Mouse (Mus musculus): Measurements from ENCODE around the gene Togaram2. TPM values are rescaled to one million over a fixed set of nuclear protein-coding genes. Genes with fewer than 3 reads are reported as not detected.
A peak's percentile ranks its signal among the peaks of the same experiment; 100 is the strongest.

Togaram2 gene
- polyA plus RNA-seq, 1 experiment from 2014 or later, result not detected

DNA sequence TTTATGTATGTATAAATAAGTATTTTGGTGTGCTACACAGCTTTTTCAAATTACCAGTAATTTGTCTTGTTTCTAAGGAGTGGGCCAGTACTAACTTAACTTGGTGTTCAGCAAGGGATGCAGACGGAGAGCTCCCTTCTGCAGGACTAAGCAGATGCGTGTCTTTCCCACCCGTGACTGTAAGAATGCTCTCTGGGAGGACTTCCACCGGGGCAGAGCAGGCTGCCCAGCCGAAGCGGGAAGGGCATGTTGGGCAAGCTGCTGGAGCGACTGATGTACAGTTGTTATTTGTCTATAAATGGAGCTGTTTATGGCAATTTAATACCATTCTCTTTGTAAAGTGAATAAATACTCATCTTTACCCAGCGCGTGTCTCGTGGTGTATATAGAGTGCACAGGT lies 14.4 kb upstream of the Togaram2 start:
- Histone ChIP-seq H3K4me2 (no peak overlapping the region), H3K27me3 (no peaks in the 10 kb centered on the region), H3K9ac (replicated peaks) (no peak overlapping the region), H3K9me3 (no peaks in the 10 kb centered on the region), H3K4me3 (replicated peaks) (no peak overlapping the region), H3K27ac (no peak overlapping the region), H3K36me3 (peaks cover 44% of the 10 kb centered on the region), H3K4me1 (replicated peaks) (0 out of 2 replicates have a peak, but pooled peaks cover 5% of the 10 kb centered on the region)
- WGBS, result 90% methylated on average over 10 of the region's 10 CpGs
- no peak for ATAC-seq (ENCODE audit: insufficient number of reproducible peaks, insufficient read depth, low FRiP score, low TSS enrichment, low read depth)

- Histone ChIP-seq H3K4me1 (replicated peaks) (0 out of 2 replicates have a peak, but pooled peaks cover 5% of the 10 kb centered on the region), H3K4me3 (replicated peaks) (no peak overlapping the region), H3K9me3 (no peaks in the 10 kb centered on the region), H3K9ac (replicated peaks) (no peak overlapping the region), H3K27me3 (no peaks in the 10 kb centered on the region), H3K27ac (no peak overlapping the region), H3K36me3 (peaks cover 33% of the 10 kb centered on the region), H3K4me2 (no peak overlapping the region)
- no peak for ATAC-seq (ENCODE audit: insufficient number of reproducible peaks, insufficient read depth, low FRiP score, low TSS enrichment, low read depth)
- WGBS, result 61% methylated on average over 1 of the region's 1 CpGs
Observed at GRCm38 (mm10) chr17:71660390-71660789, 12.7 kb upstream of the Togaram2 start.

GRCm38 (mm10) chr17:71662751-71663250 lies 10.3 kb upstream of the Togaram2 start:
- 10% methylated on average over 21 of the region's 21 CpGs for WGBS
- peak overlapping the region; percentile 37 for H3K4me3 ChIP-seq (replicated peaks)
- no peaks in the 10 kb centered on the region for H3K27me3 ChIP-seq
- H3K4me2 ChIP-seq, result peak overlapping the region; percentile 69
- H3K9me3 ChIP-seq, result no peaks in the 10 kb centered on the region
- no peak overlapping the region; the same call in 1 of the 2 replicates for H3K9ac ChIP-seq (replicated peaks)
- H3K36me3 ChIP-seq, result peaks cover 11% of the 10 kb centered on the region
- peak; percentile 50; the same call in 1 of the 2 replicates for ATAC-seq (ENCODE audit: insufficient number of reproducible peaks, insufficient read depth, low FRiP score, low TSS enrichment, low read depth)
- 0 out of 2 replicates have a peak, but pooled peaks cover 5% of the 10 kb centered on the region for H3K4me1 ChIP-seq (replicated peaks)
- H3K27ac ChIP-seq, result no peak overlapping the region

DNA sequence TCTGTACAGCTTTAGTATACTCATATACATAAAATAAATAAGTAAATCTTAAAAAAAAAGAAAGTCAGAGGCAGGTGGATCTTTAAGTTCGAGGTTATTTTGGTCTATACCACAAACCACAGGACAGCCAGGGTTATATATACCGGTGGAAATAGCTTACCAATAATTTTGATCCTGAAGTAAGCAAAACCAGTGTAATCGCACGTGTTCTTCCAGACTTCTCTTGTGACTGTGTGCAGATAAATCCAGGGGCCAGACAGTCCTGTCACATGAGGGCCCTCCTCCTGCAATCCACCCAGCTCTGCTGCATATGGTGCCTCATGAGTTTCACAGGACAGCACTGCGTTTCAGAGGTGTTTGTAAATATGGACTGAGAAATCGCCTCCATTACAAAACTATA lies 9.6 kb upstream of the Togaram2 start:
- H3K27me3 ChIP-seq, result no peaks in the 10 kb centered on the region
- H3K4me1 ChIP-seq (replicated peaks), result 0 out of 2 replicates have a peak, but pooled peaks cover 5% of the 10 kb centered on the region
- no peak overlapping the region for H3K9ac ChIP-seq (replicated peaks)
- H3K4me2 ChIP-seq, result no peak overlapping the region
- peaks cover under 1% of the 10 kb centered on the region; the same call in 1 of the 2 replicates for H3K9me3 ChIP-seq
- no peak overlapping the region for H3K4me3 ChIP-seq (replicated peaks)
- ATAC-seq (ENCODE audit: insufficient number of reproducible peaks, insufficient read depth, low FRiP score, low TSS enrichment, low read depth), result no peak
- H3K36me3 ChIP-seq, result peaks cover 6% of the 10 kb centered on the region
- 82% methylated on average over 6 of the region's 6 CpGs for WGBS
- no peak overlapping the region for H3K27ac ChIP-seq

- H3K9me3 ChIP-seq, result peaks cover 3% of the 10 kb centered on the region; the same call in 1 of the 2 replicates
- 0 out of 2 replicates have a peak, but pooled peaks cover 5% of the 10 kb centered on the region for H3K4me1 ChIP-seq (replicated peaks)
- WGBS, result 80% methylated on average over 1 of the region's 1 CpGs
- ATAC-seq (ENCODE audit: insufficient number of reproducible peaks, insufficient read depth, low FRiP score, low TSS enrichment, low read depth), result no peak
- H3K36me3 ChIP-seq, result no peaks in the 10 kb centered on the region
- no peak overlapping the region for H3K4me2 ChIP-seq
- H3K4me3 ChIP-seq (replicated peaks), result no peak overlapping the region
- no peak overlapping the region for H3K9ac ChIP-seq (replicated peaks)
- no peak overlapping the region for H3K27ac ChIP-seq
- H3K27me3 ChIP-seq, result no peaks in the 10 kb centered on the region
Observed at GRCm38 (mm10) chr17:71664172-71664571, 8.9 kb upstream of the Togaram2 start.

- H3K4me2 ChIP-seq, result no peak overlapping the region
- H3K4me1 ChIP-seq (replicated peaks), result 0 out of 2 replicates have a peak, but pooled peaks cover 5% of the 10 kb centered on the region
- no peak for ATAC-seq (ENCODE audit: insufficient number of reproducible peaks, insufficient read depth, low FRiP score, low TSS enrichment, low read depth)
- H3K4me3 ChIP-seq (replicated peaks), result no peak overlapping the region
- H3K27me3 ChIP-seq, result no peaks in the 10 kb centered on the region
- no peak overlapping the region for H3K27ac ChIP-seq
- H3K9ac ChIP-seq (replicated peaks), result no peak overlapping the region
- H3K9me3 ChIP-seq, result peaks cover 3% of the 10 kb centered on the region; the same call in 1 of the 2 replicates
- WGBS, result 81% methylated on average over 4 of the region's 4 CpGs
- no peaks in the 10 kb centered on the region for H3K36me3 ChIP-seq
Observed at GRCm38 (mm10) chr17:71665201-71665600, 7.9 kb upstream of the Togaram2 start.

GRCm38 (mm10) chr17:71669511-71669910 lies 3.5 kb upstream of the Togaram2 start:
- no peak for ATAC-seq (ENCODE audit: insufficient number of reproducible peaks, insufficient read depth, low FRiP score, low TSS enrichment, low read depth)
- H3K9ac ChIP-seq (replicated peaks), result no peak overlapping the region
- peaks cover 3% of the 10 kb centered on the region; the same call in 1 of the 2 replicates for H3K9me3 ChIP-seq
- WGBS, result 82% methylated on average over 5 of the region's 5 CpGs
- H3K27me3 ChIP-seq, result no peaks in the 10 kb centered on the region
- H3K4me1 ChIP-seq (replicated peaks), result no peaks in the 10 kb centered on the region
- H3K36me3 ChIP-seq, result no peaks in the 10 kb centered on the region
- no peak overlapping the region for H3K4me3 ChIP-seq (replicated peaks)
- H3K4me2 ChIP-seq, result no peak overlapping the region
- no peak overlapping the region for H3K27ac ChIP-seq

GRCm38 (mm10) chr17:71671840-71672546 lies 1.1 kb upstream of the Togaram2 start:
- H3K27ac ChIP-seq, result no peak overlapping the region
- H3K4me3 ChIP-seq (replicated peaks), result no peak overlapping the region
- H3K4me2 ChIP-seq, result no peak overlapping the region
- H3K27me3 ChIP-seq, result no peaks in the 10 kb centered on the region
- H3K36me3 ChIP-seq, result no peaks in the 10 kb centered on the region
- H3K9me3 ChIP-seq, result peaks cover 3% of the 10 kb centered on the region; the same call in 1 of the 2 replicates
- 62% methylated on average over 17 of the region's 17 CpGs for WGBS
- no peak overlapping the region for H3K9ac ChIP-seq (replicated peaks)
- no peak for ATAC-seq (ENCODE audit: insufficient number of reproducible peaks, insufficient read depth, low FRiP score, low TSS enrichment, low read depth)
- H3K4me1 ChIP-seq (replicated peaks), result no peaks in the 10 kb centered on the region

- Histone ChIP-seq H3K9ac (replicated peaks) (no peak overlapping the region), H3K27me3 (no peaks in the 10 kb centered on the region), H3K4me1 (replicated peaks) (no peaks in the 10 kb centered on the region), H3K36me3 (no peaks in the 10 kb centered on the region), H3K4me3 (replicated peaks) (no peak overlapping the region), H3K4me2 (no peak overlapping the region), H3K9me3 (no peaks in the 10 kb centered on the region), H3K27ac (no peak overlapping the region)
- no peak for ATAC-seq (ENCODE audit: insufficient number of reproducible peaks, insufficient read depth, low FRiP score, low TSS enrichment, low read depth)
- WGBS, result 79% methylated on average over 9 of the region's 9 CpGs
Observed at GRCm38 (mm10) chr17:71673936-71674335, 875 bp downstream of the Togaram2 start.

DNA sequence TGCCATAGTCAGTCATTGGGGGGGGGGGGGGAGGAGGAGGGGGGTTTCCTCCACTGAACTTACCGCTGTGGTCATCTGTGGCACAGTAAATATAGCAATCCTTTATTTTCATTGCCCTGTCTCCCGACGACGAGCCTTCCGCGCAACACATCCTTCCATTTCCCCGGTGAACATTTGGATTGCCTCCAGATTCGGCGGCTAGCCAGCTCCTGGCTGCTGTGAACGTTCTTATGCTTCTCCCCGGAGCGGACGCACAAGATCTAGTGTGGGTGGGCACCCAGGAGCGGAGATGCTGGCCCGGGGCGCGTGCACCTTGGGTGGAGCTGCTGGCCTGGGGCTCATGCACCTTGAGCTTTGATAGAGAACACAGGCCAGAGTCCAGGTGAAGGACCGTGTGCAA lies 1.8 kb downstream of the Togaram2 start:
- H3K4me2 ChIP-seq, result no peak overlapping the region
- H3K9ac ChIP-seq (replicated peaks), result no peak overlapping the region
- no peak for ATAC-seq (ENCODE audit: insufficient number of reproducible peaks, insufficient read depth, low FRiP score, low TSS enrichment, low read depth)
- H3K9me3 ChIP-seq, result no peaks in the 10 kb centered on the region
- H3K4me1 ChIP-seq (replicated peaks), result no peaks in the 10 kb centered on the region
- H3K36me3 ChIP-seq, result no peaks in the 10 kb centered on the region
- no peaks in the 10 kb centered on the region for H3K27me3 ChIP-seq
- WGBS, result 89% methylated on average over 18 of the region's 18 CpGs
- no peak overlapping the region for H3K27ac ChIP-seq
- no peak overlapping the region for H3K4me3 ChIP-seq (replicated peaks)

- Histone ChIP-seq H3K4me3 (replicated peaks) (no peak overlapping the region), H3K36me3 (no peaks in the 10 kb centered on the region)
- 68% methylated on average over 14 of the region's 14 CpGs for WGBS
Observed at GRCm38 (mm10) chr17:71681666-71682065, 8.6 kb downstream of the Togaram2 start.

More at GRCm38 (mm10) chr17:71681666-71682065, 8.6 kb downstream of the Togaram2 start:
- 0 out of 2 replicates have a peak, but pooled peaks cover 5% of the 10 kb centered on the region for H3K4me1 ChIP-seq (replicated peaks)
- no peak for ATAC-seq (ENCODE audit: insufficient number of reproducible peaks, insufficient read depth, low FRiP score, low TSS enrichment, low read depth)
- H3K4me2 ChIP-seq, result no peak overlapping the region
- no peak overlapping the region for H3K9ac ChIP-seq (replicated peaks)
- no peaks in the 10 kb centered on the region for H3K9me3 ChIP-seq
- H3K27me3 ChIP-seq, result no peaks in the 10 kb centered on the region
- no peak overlapping the region for H3K27ac ChIP-seq

All from limb, embryonic 12.5 days (tissue).